Mouse (Mus musculus) stomach, postnatal 0 days (tissue): ENCODE measurements around the gene Gk2. TPM values are rescaled to one million over a fixed set of nuclear protein-coding genes. Genes with fewer than 3 reads are reported as not detected.

Experiments used
- ATAC-seq: fragments of 200-750 bp; cut with Nextera tagmentation; 2 replicates; pipeline ENCODE4 v1.8.0; 2017; ENCODE audit not compliant: low FRiP score, low TSS enrichment
- DNase-seq: peaks from one replicate; pipeline ENCODE4 v3.0.0-alpha.2; 2016; ENCODE audit warnings: low spot score
- H3K27ac ChIP-seq: fragments of 300-500 bp; sonication (generic); replicated peaks from 2 replicates; pipeline ENCODE4 v1.5.1; 2014; ENCODE audit warnings: mild to moderate bottlenecking, control low read depth
- H3K27me3 ChIP-seq: fragments of 300-500 bp; sonication (generic); 2 replicates; pipeline ENCODE4 v1.6.1; 2014; ENCODE audit warnings: low read length; ENCODE audit not compliant: control insufficient read depth, insufficient read depth
- H3K36me3 ChIP-seq: fragments of 300-500 bp; sonication (generic); 2 replicates; pipeline ENCODE4 v1.6.1; 2014; ENCODE audit warnings: low read length, mixed read lengths; ENCODE audit not compliant: control insufficient read depth, insufficient read depth
- H3K4me1 ChIP-seq: fragments of 300-500 bp; sonication (generic); replicated peaks from 2 replicates; pipeline ENCODE4 v1.6.1; 2014; ENCODE audit warnings: antibody characterized with exemption; ENCODE audit not compliant: control insufficient read depth, insufficient read depth
- H3K4me2 ChIP-seq: fragments of 300-500 bp; sonication (generic); replicated peaks from 2 replicates; pipeline ENCODE4 v1.6.1; 2014; ENCODE audit warnings: low read depth, mild to moderate bottlenecking, control low read depth, moderate library complexity
- H3K4me3 ChIP-seq: fragments of 300-500 bp; sonication (generic); 2 replicates; pipeline ENCODE4 v1.5.1; 2014; ENCODE audit warnings: low read depth, low read length, control low read depth
- H3K9ac ChIP-seq: fragments of 300-500 bp; sonication (generic); 2 replicates; pipeline ENCODE4 v1.6.1; 2014; ENCODE audit warnings: mild to moderate bottlenecking, low read length, control low read depth, mixed read lengths
- H3K9me3 ChIP-seq: fragments of 300-500 bp; sonication (generic); 2 replicates; pipeline ENCODE4 v1.6.1; 2016; ENCODE audit warnings: low read length; ENCODE audit not compliant: control insufficient read depth
- CTCF ChIP-seq: IDR thresholded peaks from 2 replicates; pipeline ENCODE4 v1.5.1; 2016; ENCODE audit warnings: antibody characterized with exemption, low read depth, mild to moderate bottlenecking, moderate library complexity
- EP300 ChIP-seq: optimal IDR thresholded peaks from 2 replicates; pipeline ENCODE3; 2016; ENCODE audit warnings: antibody characterized with exemption
- WGBS: fragments of 180-500 bp; shearing (Covaris S2); extraction: QIAGEN DNeasy Blood & Tissue Kit; methylation state at CpG from one replicate; pipeline ENCODE4 v1.1.7; 2014; 5-methylcytosine and 5-hydroxymethylcytosine counted together
- polyA plus RNA-seq: library from polyadenylated mRNA; unstranded; fragments of >200 nt; fragmentation: Nextera tagmentation; extraction: Ambion mirVana; gene quantifications from 2 replicates; pipeline ENCODE4 v1.2.1, GENCODE M21; 2015

The Gk2 gene
- polyA plus RNA-seq, 1 experiment from 2014 or later: not detected

DNA sequence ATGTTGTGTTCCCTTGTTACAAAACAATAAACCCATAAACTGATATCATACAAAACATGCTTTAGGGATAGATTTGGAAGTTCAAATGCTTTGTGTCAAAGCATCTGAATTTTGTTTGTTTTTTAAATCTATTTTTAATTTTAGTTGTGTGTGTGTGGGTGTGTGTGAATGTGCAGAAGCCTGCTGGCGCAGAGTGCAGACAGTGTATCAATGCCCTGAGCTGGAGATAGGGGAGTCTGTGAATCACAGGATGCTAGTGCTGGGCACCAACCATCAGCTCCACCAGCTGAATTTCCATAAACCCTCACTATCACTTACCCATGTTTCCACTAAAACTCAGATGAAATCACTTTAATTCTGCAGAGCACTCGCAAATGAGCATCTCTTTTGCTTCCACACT is 24.3 kb downstream of the Gk2 start:
- Histone ChIP-seq H3K27me3 (no peaks in the 10 kb centered on the region), H3K4me2 (no peak overlapping the region), H3K9me3 (no peaks in the 10 kb centered on the region), H3K27ac (no peak overlapping the region), H3K4me3 (no peak overlapping the region), H3K36me3 (no peaks in the 10 kb centered on the region), H3K4me1 (no peaks in the 10 kb centered on the region), H3K9ac (no peak overlapping the region)
- TF ChIP-seq CTCF (no peak), EP300 (no peak)
- ATAC-seq (no peak), DNase-seq (no peak)
- WGBS: 90% methylated on average over 2 of the region's 2 CpGs

DNA sequence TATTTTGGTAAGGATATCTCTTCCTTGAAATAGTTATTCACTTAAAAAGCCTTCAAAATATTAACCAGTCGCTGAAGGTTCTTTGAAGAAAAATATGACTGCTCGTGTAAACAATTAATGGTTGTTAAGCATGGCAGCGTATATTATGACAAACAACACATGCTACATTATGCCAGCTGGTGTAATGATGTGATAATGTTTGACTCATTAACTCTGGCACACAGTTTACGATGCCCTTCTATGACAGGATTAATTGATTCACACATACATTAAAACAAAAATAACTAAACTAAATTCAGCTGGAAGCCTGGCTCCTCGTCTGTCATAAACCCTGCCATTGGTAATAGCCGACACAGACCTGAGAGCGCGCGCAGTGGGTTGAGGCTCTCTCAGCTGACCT is 26.8 kb downstream of the Gk2 start:
- WGBS: 78% methylated on average over 9 of the region's 9 CpGs
- H3K36me3 ChIP-seq: no peaks in the 10 kb centered on the region

DNA sequence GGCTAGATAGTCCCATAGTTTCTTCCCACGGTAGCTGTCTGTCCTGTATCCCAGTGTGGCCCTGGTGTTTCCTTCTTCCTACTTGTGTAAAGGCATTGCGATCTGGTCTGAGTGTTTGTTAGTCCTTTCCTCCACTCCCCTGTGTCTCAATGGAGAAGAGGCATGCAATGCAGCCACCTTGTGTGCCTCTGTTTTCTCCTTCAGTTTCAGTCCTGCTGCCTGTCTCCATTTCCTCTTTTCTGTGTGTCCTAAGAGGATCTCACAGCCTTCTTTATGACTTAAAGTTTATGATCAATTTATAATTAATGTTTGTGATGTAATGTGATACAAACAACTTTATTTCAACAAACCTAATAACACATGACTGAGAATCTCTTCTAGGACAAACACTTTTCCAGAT is 35.2 kb downstream of the Gk2 start:
- ATAC-seq (no peak), DNase-seq (no peak)
- Histone ChIP-seq H3K4me3 (no peak overlapping the region), H3K27ac (no peak overlapping the region), H3K36me3 (no peaks in the 10 kb centered on the region), H3K27me3 (no peaks in the 10 kb centered on the region), H3K9me3 (no peaks in the 10 kb centered on the region), H3K4me2 (no peak overlapping the region), H3K4me1 (no peaks in the 10 kb centered on the region), H3K9ac (no peak overlapping the region)
- TF ChIP-seq EP300 (no peak), CTCF (no peak)
- WGBS: 94% methylated on average over 2 of the region's 2 CpGs

More for the DNA sequence above, 26.8 kb downstream of the Gk2 start:
- ATAC-seq (no peak), DNase-seq (no peak)
- Histone ChIP-seq H3K4me1 (no peaks in the 10 kb centered on the region), H3K27me3 (no peaks in the 10 kb centered on the region), H3K4me3 (no peak overlapping the region), H3K9me3 (no peaks in the 10 kb centered on the region), H3K4me2 (no peak overlapping the region), H3K9ac (no peak overlapping the region), H3K27ac (no peak overlapping the region)
- TF ChIP-seq CTCF (no peak), EP300 (no peak)

DNA sequence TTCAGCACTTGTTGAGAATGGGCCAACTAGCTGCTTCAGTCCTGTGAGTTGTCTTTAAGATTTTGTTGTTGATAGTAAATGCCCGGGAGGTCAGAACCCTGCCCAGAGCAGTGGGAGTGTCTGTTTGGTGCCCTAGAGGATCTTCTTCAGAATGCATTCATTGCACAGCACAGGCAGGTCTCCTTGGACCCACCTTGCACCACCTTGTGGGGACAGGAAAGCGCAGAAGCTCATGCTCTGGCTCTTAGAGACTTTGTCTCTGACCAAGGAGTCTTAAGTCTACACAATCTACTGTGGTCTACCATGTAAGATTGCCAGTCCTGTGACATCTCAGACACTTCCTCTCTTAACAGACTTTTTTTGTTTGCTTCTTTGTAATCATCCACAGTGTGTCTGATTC is 39.6 kb downstream of the Gk2 start:
- WGBS: 79% methylated on average over 2 of the region's 2 CpGs
- no peaks in the 10 kb centered on the region for H3K9me3 ChIP-seq
- H3K4me1 ChIP-seq: no peaks in the 10 kb centered on the region
- no peak overlapping the region for H3K4me3 ChIP-seq
- H3K36me3 ChIP-seq: no peaks in the 10 kb centered on the region
- no peaks in the 10 kb centered on the region for H3K27me3 ChIP-seq
- ATAC-seq (no peak), DNase-seq (no peak)
- TF ChIP-seq CTCF (no peak), EP300 (no peak)
- no peak overlapping the region for H3K27ac ChIP-seq
- no peak overlapping the region for H3K4me2 ChIP-seq
- no peak overlapping the region for H3K9ac ChIP-seq

DNA sequence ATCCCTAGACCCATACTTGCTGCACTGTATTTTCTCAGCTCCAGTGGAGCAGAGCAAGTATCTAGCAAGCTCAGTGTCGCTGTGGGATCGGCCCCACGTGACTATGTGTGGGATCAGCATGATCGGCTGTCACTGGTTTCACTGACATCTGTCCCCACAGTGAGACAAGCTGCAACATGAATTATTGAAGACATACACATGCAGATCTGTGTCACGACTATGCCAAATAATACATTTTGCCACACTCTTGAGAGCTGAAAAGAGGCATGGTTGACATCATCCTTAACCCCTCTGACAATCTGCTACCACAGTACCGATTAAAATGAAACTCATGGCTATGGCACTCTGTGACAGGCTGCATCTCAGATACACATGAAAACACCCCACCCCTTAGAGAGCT is 41.0 kb downstream of the Gk2 start:
- no peaks in the 10 kb centered on the region for H3K36me3 ChIP-seq
- no peaks in the 10 kb centered on the region for H3K9me3 ChIP-seq
- no peak overlapping the region for H3K4me2 ChIP-seq
- H3K4me1 ChIP-seq: no peaks in the 10 kb centered on the region
- H3K27ac ChIP-seq: no peak overlapping the region
- H3K9ac ChIP-seq: no peak overlapping the region
- ATAC-seq (no peak), DNase-seq (no peak)
- H3K4me3 ChIP-seq: no peak overlapping the region
- WGBS: 79% methylated on average over 6 of the region's 6 CpGs
- H3K27me3 ChIP-seq: no peaks in the 10 kb centered on the region
- TF ChIP-seq CTCF: no peak
- no peak for TF ChIP-seq EP300

DNA sequence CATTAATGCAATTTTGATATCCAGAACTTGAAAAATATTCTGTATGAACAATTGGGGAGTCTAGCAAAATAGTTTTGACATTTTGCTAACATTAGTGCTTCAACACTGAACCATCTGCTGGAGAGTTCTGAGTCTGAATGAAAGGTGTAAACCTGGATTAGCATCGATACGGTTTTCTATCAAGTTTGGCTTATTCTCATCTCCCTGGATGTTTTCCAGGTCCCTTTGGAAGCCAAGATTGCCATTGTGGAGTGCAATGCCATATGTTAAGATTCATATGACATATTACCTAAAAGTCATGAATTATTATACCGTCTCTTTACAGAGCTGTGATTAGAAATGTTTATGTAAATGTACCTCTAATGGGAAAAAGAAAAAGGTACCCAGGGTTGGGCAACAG is 43.1 kb downstream of the Gk2 start:
- ATAC-seq: no peak
- H3K36me3 ChIP-seq: no peaks in the 10 kb centered on the region
- 42% methylated on average over 3 of the region's 3 CpGs for WGBS
- H3K4me3 ChIP-seq: no peak overlapping the region
- no peaks in the 10 kb centered on the region for H3K9me3 ChIP-seq
- H3K4me2 ChIP-seq: no peak overlapping the region
- H3K27me3 ChIP-seq: no peaks in the 10 kb centered on the region
- H3K9ac ChIP-seq: no peak overlapping the region
- H3K4me1 ChIP-seq: no peaks in the 10 kb centered on the region
- DNase-seq: no peak
- H3K27ac ChIP-seq: no peak overlapping the region
- TF ChIP-seq EP300: no peak
- no peak for TF ChIP-seq CTCF
